Mouse (Mus musculus) spleen, adult 2 months (tissue): ENCODE results near the gene Slc35f5.

Source experiments
- CTCF ChIP-seq: fragments of 200-500 bp; IDR thresholded peaks from 2 replicates; pipeline ENCODE4 v1.5.1; 2011; ENCODE audit warnings: mild to moderate bottlenecking, inconsistent platforms; ENCODE audit not compliant: insufficient read depth, insufficient read length, insufficient replicate concordance; ENCODE audit errors: extremely low read depth
- POLR2A ChIP-seq: fragments of 200-500 bp; IDR thresholded peaks from 2 replicates; pipeline ENCODE4 v1.6.1; 2011; ENCODE audit warnings: low read depth, low read length, inconsistent platforms

GRCm38 (mm10) chr1:125624376-125625076 lies 64.1 kb downstream of the Slc35f5 start:
- no peak for TF ChIP-seq CTCF
- TF ChIP-seq POLR2A, result no peak
